Mouse (Mus musculus): ENCODE results near the gene Fgf14.
"Not testable (repeated sequence)": the region's sequence is repeated elsewhere in the genome, so short reads cannot be mapped to it uniquely, and the experiment has no call there.

Fgf14 gene

DNA sequence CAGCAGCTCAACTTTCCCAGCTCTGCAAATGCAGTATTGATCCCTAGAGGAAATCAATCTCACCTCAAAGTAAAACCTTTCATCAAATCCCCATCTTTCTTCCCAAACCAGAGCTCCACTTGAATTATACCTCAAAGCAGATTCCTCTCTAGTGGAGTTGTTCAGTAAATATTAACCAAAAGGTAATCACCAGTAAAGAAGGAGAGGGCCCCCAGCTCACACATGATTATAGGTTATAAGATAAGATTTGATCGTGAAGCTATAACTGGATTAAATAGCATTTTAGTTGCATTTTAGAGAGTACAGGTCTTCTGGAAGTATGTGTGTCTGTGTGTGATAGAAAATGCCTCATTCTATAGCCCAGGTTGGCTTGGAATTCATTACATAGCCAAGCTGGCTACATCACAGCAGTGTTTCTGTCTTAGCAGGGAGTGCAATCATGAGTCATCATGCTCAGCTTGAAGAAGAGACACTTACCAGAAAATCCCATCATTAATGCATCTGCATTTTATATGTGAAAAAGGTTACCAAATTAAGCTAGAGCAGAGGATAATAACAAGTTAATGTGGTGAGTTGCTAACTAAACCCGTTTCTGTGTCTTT lies 202.8 kb downstream of the Fgf14 start:
- no peak for DNase-seq

GRCm38 (mm10) chr14:124470909-124471308 lies 206.0 kb downstream of the Fgf14 start:
- DNase-seq = no peak

- no peak for DNase-seq
Observed at GRCm38 (mm10) chr14:124455120-124455519, 221.8 kb downstream of the Fgf14 start.

DNA sequence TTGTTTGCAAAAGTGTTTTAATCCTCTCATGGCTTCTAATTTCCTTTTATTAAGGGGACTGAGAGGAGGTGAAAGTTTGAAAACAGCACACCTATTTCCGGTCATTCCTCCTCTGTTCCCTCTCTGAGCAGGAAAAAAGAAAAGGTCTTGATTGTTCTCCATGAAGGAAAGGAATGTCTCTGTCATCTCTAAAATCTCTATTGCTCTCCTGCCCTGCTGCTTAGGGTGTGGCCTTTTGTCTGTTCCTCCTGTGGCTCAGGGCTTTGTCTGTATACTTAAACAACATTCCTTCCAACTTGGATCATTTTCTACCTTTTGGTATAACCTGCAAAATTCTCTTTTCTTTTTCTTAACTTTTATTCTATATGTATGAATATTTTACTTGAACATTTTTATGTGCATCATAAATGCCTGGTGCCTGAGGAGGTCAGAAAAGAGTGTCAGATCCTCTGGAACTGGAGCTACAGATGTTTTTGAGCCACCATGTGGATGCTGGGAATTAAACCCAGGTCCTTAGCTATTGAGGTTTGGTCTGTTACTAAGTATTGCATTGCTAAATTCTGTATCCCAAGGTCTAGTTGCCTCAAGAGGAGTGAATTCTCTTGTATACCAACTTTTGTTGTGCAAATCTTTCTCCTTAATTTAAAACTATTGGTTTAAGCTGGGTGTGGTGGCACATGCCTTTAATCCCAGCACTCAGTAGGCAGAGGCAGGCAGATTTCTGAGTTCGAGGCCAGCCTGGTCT lies 230.7 kb downstream of the Fgf14 start:
- DNase-seq = no peak

GRCm38 (mm10) chr14:124444831-124445230 lies 232.1 kb downstream of the Fgf14 start:
- no peak for DNase-seq

DNA sequence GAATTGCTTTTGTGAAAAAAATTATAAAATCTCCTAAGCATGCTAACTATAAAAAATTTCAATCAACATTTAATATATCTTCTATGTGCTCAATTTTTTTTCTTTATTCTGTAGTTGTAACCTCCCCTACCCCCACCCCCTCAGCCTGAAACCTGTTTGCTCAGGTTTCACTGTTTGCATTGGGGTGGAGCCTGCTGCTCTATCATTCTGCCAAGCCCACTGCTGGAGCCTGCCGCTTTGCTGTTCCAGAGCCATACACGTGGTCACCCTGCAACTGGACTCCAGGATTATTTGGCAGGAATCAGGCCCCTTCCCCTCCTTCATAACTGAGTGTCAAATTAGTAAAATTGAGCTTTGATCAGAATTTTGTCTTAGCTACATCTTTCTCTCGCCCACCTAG lies 237.6 kb downstream of the Fgf14 start:
- DNase-seq = not testable (repeated sequence)

GRCm38 (mm10) chr14:124411890-124412289 lies 265.0 kb downstream of the Fgf14 start:
- DNase-seq = no peak

DNA sequence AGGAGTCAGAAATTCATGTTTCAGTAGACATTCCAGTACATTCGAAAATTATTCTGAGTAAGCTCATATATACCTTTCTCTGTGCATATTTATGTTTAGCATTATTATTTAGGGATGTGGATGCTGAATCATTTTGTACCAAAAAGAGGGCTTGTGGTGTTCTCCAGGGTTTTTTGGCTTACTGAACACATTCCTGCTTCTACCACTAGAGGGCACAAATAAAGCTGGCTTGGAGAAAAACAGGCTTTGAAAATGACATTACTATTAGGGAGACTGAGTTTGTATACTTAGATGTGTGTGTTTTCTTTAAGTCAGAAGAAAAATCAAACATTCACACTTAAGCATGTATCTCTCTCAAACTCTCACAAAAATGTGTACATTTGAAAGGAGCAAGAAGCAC lies 266.0 kb downstream of the Fgf14 start:
- DNase-seq = no peak

DNA sequence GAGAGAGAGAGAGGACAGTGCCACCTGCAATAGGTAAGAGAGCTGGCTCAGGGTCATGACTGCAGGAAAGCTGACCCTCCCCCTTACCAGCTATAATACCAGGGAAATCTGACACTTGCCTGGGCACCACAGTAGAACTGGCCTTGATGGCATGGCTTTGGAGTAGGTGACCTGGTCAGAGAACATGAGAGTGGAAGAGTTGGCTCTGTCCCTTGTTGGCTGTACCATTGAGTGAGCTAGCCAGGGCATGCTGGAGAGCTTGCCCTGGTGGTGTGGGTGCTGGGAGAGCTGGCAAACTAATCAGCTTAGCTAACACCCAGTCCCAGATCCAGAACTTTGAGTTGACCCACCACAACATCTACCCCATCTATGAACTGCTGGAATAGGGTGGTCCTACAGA lies 348.5 kb downstream of the Fgf14 start:
- no peak for DNase-seq

DNA sequence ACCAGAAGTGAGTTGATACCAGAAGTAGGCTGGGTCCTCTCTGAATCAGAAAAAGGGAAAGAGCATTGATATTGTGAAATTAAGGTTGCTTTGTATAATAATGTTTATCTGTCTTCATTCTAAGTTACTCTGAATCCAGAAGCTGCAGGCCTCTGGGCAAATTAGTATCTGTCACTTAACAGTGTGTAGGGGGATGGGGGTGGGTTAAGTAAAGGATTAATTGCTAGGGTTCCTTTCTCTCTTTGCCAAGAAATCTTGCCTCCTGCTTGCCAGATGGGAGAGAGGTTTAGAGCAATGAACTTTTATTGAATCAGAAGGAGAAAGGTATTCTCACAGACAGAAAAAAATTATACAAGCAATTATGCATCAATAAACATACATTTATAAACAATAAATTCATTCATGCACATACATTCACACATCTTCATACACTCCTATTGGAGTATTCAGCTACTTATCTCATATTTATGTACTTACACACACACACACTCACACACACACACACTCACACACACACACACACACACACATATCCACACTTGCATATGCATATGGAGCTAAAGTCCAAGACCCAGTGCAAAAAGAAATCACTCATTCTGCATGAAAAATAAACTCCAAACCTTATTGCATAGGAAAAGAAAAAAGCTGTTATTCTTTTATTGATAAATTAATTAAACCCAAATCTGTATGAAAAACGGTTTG lies 357.8 kb downstream of the Fgf14 start:
- DNase-seq = no peak

DNA sequence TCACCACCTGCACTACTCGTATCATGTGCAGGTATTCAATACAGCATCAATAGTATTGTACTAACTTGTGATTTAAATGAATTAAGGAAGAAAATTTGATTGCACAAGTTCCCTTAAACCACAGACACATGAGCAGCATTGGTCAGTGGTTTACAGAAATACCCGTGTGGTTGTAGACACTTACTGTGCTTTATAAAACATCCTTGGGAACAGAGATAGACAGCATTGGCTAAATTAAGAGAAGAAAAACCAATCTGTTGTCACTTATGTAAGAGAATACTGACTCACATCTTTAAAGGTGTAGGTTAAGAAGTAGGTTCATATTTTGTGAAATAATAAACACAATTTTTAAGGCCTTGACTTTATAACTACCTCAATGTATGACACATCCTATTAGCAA lies 361.4 kb downstream of the Fgf14 start:
- DNase-seq = no peak

DNA sequence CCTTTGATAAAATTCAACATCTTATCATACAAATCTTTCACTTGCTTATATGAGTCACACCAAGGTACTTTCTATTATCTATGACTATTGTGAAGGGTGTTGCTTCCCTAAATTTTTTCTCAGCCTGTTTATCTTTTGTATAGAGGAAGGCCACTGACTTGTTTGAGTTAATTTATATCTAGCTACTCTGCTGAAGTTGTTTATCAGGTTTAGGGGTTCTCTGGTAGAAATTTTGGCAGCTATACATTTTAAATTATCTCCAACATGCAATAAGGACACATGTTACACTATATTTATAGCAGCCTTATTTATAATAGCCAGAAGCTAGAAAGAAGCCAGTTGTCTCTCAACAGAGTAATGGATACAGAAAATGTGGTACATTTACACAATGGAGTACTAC lies 389.9 kb downstream of the Fgf14 start:
- DNase-seq = no peak

GRCm38 (mm10) chr14:124278384-124278944 lies 398.5 kb downstream of the Fgf14 start:
- DNase-seq = no peak

GRCm38 (mm10) chr14:124266977-124267376 lies 409.9 kb downstream of the Fgf14 start:
- DNase-seq = no peak

DNA sequence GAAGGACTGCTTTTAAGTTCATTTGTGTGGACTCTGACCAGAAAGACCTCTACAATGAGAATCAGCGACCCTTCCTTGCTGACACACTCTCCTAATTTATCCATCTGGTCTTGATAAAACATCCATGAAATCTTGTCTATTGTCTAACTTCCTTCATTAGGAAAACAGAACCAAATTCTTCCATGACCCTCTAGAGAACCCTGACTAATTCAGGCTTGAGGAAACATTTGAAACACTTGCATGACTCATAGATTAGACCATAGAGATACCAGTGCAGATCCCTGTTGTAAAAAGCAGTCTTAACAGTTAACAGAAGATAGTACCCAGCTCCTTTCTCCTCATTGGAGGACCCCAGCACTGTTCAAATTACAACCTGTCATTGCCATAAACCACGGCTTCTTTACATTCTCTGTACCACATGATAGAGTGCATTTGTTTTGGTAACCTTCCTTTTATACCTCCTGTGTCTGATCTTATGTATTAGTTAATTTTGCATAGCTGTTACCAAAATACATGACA lies 412.3 kb downstream of the Fgf14 start:
- DNase-seq = no peak

DNA sequence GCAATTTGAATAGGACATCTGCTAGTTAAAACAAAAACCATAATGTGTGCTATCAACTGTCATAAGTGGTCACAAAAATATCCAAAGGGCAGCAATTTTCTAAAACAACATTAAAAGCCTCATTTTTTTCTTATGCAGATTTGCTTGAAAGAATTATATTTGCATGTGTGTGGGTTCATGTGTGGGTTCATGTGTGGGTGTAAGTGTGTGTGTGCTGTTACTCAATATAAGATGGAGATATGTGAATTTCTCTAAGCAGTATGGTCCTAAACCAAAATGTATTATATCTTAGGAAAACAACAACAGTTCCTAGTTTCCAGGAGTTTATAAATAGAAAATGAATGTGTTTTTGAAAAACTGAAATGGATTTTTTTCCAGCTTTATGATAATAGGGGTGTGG lies 413.7 kb downstream of the Fgf14 start:
- no peak for DNase-seq

- no peak for DNase-seq
Observed at GRCm38 (mm10) chr14:124247517-124247916, 429.4 kb downstream of the Fgf14 start.

GRCm38 (mm10) chr14:124223445-124223844 lies 453.5 kb downstream of the Fgf14 start:
- no peak for DNase-seq

DNA sequence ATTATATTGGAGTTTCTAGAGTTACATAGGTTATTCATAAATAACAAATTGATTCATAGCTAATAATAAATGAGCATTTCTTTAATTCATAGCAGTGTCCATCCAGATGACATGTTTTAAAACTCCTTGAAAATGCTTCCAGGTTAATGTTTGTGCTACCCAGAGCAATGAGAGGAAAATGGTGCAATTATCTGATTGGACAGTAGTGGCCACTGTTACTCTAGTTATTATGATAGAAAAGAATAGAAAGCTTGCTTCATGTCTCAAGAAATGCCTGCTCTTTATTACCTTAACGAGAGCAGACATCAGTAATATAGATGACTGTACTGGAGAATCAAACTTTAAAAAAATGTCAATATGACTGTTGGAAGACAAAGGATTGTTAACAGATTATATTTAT lies 454.5 kb downstream of the Fgf14 start:
- DNase-seq = no peak

GRCm38 (mm10) chr14:124220979-124221378 lies 455.9 kb downstream of the Fgf14 start:
- DNase-seq = no peak

DNA sequence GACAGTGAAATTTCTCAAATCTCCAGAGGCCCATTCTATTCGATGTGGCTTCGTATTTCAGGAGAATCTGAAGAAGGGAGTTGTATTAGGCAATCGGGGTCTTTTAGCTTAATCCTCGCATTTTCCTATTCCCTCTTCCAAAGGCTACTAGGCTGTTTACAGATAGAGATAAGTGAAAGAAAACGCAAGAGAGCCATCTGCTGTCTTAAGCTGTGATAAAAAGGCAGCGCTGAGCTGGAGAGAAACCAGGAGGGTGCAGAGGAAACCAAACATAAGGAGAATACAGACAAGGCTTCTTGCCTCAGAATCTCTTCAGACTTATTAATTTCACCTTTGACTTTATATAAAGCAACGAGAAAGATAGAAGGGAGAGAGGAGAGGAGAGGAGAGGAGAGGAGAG lies 481.1 kb downstream of the Fgf14 start:
- DNase-seq = no peak

DNA sequence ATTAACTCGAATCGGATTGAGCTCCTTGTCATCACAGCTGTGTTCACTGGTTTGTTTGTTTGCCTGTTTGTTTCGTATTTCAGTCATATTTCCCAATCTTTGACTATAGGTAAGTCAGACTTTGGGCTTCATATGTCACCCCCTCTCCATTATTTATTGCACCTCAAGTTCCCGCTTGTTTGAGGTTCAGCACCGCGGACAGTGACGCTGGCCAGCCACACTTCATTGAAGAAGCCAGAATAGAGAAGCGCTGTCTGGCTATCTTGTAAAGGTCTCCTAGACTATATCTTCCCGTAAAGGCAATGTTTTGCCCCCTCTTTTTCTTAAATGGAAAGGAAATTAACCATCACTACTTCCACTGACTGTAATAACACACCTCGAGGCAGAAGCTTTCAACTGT lies 481.6 kb downstream of the Fgf14 start:
- DNase-seq = no peak

DNA sequence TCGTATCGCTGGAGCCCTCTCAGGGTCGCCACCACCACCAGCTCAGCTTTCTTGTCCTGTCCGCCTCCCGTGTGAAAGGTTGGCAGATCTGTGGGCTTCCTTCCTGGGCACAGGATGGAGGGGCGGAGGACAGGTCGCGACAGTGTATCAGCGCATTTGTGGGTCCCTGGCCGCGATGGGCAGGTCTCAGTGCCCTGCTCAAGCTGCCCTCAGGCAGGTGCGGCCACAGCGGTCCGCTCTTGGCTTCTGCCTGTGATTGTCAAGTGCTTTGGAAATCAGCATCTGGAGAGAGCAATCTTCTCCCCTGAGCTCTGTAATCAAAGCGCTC lies 484.1 kb downstream of the Fgf14 start:
- no peak for DNase-seq
